Mouse (Mus musculus) limb, embryonic 12.5 days (tissue): Measurements from ENCODE around the gene Wnt10a. TPM values are rescaled to one million over a fixed set of nuclear protein-coding genes. Genes with fewer than 3 reads are reported as not detected.

Experiments used
- polyA plus RNA-seq: library from polyadenylated mRNA; unstranded; fragments of >200 nt; fragmentation: Nextera tagmentation; extraction: Ambion mirVana; gene quantifications from 2 replicates; pipeline ENCODE4 v1.2.1, GENCODE M21; 2016

Gene Wnt10a
- polyA plus RNA-seq, 1 experiment from 2014 or later: 3.4 TPM

Other genes with a start within 250 kb of the Wnt10a start
- 0.51 and 1.0 TPM in 2 replicates for gene Plcd4, start 248.6 kb upstream of the Wnt10a start, polyA plus RNA-seq
- gene Usp37, start 247.2 kb upstream of the Wnt10a start, polyA plus RNA-seq: 43.2 and 46.2 TPM in 2 replicates
- 8.3 and 11.3 TPM in 2 replicates for gene Zfp142, start 203.3 kb upstream of the Wnt10a start, polyA plus RNA-seq
- gene Bcs1l, start 203.2 kb upstream of the Wnt10a start, polyA plus RNA-seq: 15.1 and 16.2 TPM in 2 replicates
- 37.0 and 37.3 TPM in 2 replicates for gene Rnf25, start 190.1 kb upstream of the Wnt10a start, polyA plus RNA-seq
- 12.0 and 12.5 TPM in 2 replicates for gene Stk36, start 190.1 kb upstream of the Wnt10a start, polyA plus RNA-seq
- gene Ttll4, start 129.8 kb upstream of the Wnt10a start, polyA plus RNA-seq: 30.4 and 33.6 TPM in 2 replicates
- 14.9 and 15.8 TPM in 2 replicates for gene Cyp27a1, start 77.9 kb upstream of the Wnt10a start, polyA plus RNA-seq
- gene Prkag3, start 42.3 kb upstream of the Wnt10a start, polyA plus RNA-seq: 0.46 and 0.47 TPM in 2 replicates
- gene Wnt6, start 19.6 kb upstream of the Wnt10a start, polyA plus RNA-seq: 38.7 and 40.5 TPM in 2 replicates
- not detected in 2 replicates for gene Cdk5r2, start 63.4 kb downstream of the Wnt10a start, polyA plus RNA-seq
- 0.26 and 0.49 TPM in 2 replicates for gene Fev, start 93.9 kb downstream of the Wnt10a start, polyA plus RNA-seq
- gene Cryba2, start 101.6 kb downstream of the Wnt10a start, polyA plus RNA-seq: not detected in 2 replicates
- not detected in 2 replicates for gene Cfap65, start 144.1 kb downstream of the Wnt10a start, polyA plus RNA-seq
- gene Ihh, start 160.2 kb downstream of the Wnt10a start, polyA plus RNA-seq: 3.3 and 6.5 TPM in 2 replicates